Mouse (Mus musculus): Measurements from ENCODE around the gene Trim17.

Gene Trim17

GRCm38 (mm10) chr11:58990794-58991193 lies 36.3 kb downstream of the Trim17 start:
- no peak for DNase-seq (ENCODE audit: extremely low spot score, low read depth, low spot score)

DNA sequence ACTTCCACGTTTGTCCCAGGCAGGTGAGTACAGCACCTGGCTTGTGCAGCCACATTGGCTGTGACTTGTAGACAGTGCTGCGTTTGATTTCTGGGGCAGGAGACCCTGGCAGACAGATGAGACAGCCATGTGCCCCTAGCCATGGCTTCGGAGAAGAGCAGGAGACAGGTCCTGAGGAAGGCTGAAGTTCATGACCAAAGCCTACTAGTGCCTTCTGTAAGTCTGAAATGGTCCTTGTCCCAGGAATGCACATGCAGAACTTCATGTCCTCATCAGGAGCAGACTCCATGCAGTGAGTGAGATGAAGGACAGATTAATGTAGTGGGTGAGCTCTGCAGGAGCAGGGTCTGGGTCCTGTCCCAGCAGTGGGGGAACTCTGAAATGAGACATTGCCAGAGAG lies 37.4 kb downstream of the Trim17 start:
- no peak for DNase-seq (ENCODE audit: extremely low spot score, low read depth, low spot score)

DNA sequence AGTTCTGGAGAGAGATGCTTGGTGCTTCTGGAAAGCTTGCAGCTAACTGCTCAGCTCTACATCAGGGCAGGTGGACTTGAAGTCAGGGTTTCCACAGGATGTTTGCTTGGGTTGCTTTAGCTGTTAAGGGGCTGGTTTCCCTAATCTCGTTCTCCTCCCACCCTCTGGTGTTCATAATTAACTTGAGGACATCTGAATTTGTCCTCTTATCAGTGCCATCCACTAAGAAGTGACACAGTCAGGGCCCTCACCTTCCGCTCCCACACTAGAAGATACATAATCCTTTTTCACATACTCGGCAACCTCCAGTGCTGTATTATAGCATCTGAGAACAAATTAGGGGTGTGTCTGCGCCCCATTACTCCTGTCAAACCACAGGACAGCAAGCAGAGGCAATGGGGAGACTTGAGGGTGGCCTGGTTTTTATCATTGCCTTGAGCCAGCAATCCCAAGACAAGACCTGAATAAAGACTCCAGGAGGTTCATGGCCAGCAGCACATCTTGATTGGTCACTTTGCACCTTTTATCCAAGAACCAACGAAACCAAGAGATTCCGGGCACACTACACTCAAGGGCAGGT lies 38.7 kb downstream of the Trim17 start:
- DNase-seq (ENCODE audit: extremely low spot score, low read depth, low spot score), result no peak

- DNase-seq (ENCODE audit: extremely low spot score, low read depth, low spot score), result no peak
Measured at GRCm38 (mm10) chr11:58994337-58994826, 39.9 kb downstream of the Trim17 start.

GRCm38 (mm10) chr11:58995061-58995806 lies 40.7 kb downstream of the Trim17 start:
- no peak for DNase-seq (ENCODE audit: extremely low spot score, low read depth, low spot score)

GRCm38 (mm10) chr11:58995807-58996370 lies 41.4 kb downstream of the Trim17 start:
- no peak for DNase-seq (ENCODE audit: extremely low spot score, low read depth, low spot score)

- no peak for DNase-seq (ENCODE audit: extremely low spot score, low read depth, low spot score)
Measured at GRCm38 (mm10) chr11:58997541-58997940, 43.1 kb downstream of the Trim17 start.

DNA sequence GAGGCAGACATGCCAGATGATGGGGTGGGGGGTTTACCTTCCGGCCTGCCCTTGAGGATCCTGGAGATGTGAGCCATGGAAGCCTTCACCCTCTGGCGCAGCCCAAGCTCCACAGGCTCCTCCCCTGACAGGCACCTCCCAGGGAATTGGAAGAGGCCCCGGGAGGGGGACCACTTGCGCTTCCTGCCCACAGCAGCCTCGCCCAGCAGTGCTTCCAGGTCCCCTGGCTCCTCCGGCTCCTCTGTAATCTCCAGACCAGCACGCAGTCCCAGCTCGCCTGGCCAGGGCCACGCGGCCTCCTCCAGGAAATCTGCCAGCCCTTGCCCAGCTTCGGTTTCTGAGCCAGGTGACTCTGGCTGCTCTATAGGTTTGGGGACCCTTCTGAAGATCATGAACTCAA lies 44.7 kb downstream of the Trim17 start:
- DNase-seq (ENCODE audit: extremely low spot score, low read depth, low spot score), result no peak

DNA sequence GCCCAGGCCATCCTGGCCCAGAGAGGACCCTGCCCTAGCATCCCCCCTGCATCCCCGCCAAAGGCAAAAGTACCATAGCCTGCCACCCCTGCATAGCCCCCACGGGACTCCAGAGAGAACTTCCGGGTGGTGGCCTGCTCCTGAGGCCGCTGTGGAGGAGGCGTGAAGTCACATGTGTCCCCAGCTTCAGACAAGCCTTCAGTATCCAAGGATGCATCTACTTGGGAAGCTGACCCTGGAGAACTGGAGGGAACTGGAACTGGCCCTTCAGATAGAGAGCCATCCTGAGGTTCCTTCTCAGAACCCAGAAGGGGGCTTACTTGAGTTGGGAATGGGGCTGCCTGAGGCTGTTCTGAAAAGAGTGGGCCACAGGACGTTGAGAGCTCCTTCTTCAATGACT lies 45.3 kb downstream of the Trim17 start:
- DNase-seq (ENCODE audit: extremely low spot score, low read depth, low spot score), result no peak

- DNase-seq (ENCODE audit: extremely low spot score, low read depth, low spot score), result no peak
Measured at GRCm38 (mm10) chr11:59000635-59001034, 46.1 kb downstream of the Trim17 start.

DNA sequence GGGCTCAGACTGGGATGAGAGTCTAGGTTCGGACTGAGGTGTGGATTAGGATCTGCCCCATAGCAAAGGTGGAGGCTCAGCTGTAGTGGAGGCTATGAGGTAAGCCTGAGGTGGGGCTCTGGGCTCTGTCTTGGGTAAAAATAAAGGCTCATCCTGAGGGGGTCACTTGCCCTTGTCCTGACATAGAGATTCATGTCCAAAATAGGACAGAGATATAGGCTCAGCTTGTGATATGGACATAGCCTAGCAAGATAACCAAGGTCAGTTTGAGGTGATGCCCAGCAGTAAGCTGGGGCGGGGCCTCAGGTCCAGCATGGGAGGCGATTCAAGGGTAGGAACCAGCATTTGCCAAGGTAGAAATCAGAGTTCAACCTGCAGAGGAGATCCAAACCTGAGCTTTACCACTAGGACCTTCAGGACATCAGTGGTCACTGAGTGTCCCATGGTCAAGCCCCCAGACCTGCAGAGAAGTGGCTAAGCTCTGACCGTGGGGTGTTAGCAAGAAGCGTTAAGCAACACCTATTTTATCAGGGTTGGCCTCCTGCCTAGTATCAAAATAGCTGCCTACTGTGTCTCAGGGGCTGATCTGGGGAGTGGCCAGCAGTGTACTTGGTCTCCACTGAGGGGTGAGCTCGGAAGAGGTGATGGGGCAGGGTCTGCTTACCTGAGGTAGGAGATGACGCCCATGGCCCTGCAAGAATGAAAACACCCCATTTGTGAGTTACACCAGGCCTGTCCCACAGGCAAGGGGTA lies 48.0 kb downstream of the Trim17 start:
- DNase-seq (ENCODE audit: extremely low spot score, low read depth, low spot score), result no peak

GRCm38 (mm10) chr11:59015052-59015451 lies 60.6 kb downstream of the Trim17 start:
- DNase-seq (ENCODE audit: extremely low spot score, low read depth, low spot score), result no peak
